Mouse (Mus musculus) leukemia stem cell, adult 10-12 weeks (primary cell): Measurements from ENCODE around the gene Methig1. TPM values are rescaled to one million over a fixed set of nuclear protein-coding genes. Genes with fewer than 3 reads are reported as not detected.

Source experiments
- polyA plus RNA-seq: library from polyadenylated mRNA; stranded (reverse); fragments of >175 nt; gene quantifications from 2 replicates; pipeline ENCODE4 v1.2.3, GENCODE M21; 2012; ENCODE audit warnings: low replicate concordance

The Methig1 gene
- not detected in 2 replicates for polyA plus RNA-seq

DNA sequence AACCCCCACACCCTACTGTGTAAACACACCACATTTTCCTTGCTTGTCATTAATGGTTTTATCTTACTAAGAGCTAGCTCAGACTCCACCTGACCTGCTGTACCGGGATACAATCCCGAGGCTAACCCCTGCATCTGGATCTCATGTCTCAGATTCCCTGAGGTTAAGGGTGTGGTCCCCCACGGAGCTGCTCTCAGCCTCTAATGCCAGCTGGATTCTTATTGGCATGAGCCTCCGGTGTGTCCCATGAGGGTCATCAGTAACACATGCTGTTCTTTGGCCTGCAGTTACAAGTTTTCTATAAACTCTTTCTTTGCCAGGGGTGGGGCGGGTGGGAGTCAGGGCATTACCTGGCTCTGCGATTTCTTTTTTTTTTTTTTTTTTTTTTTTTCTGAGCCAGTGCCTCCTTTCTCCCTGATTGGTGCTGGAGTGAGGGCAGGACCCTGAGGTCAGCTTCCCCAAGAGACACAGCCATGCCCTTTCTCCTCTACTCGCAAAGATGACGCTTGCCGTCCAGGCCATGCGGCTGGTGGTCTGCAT is at the start of gene Methig1, which contains the start of gene Mettl7a2:
Methig1 (plus strand) TSS at position 439 of the 540 bp plus-strand sequence.
Mettl7a2 (plus strand) TSS at position 490 of the 540 bp plus-strand sequence.

DNA sequence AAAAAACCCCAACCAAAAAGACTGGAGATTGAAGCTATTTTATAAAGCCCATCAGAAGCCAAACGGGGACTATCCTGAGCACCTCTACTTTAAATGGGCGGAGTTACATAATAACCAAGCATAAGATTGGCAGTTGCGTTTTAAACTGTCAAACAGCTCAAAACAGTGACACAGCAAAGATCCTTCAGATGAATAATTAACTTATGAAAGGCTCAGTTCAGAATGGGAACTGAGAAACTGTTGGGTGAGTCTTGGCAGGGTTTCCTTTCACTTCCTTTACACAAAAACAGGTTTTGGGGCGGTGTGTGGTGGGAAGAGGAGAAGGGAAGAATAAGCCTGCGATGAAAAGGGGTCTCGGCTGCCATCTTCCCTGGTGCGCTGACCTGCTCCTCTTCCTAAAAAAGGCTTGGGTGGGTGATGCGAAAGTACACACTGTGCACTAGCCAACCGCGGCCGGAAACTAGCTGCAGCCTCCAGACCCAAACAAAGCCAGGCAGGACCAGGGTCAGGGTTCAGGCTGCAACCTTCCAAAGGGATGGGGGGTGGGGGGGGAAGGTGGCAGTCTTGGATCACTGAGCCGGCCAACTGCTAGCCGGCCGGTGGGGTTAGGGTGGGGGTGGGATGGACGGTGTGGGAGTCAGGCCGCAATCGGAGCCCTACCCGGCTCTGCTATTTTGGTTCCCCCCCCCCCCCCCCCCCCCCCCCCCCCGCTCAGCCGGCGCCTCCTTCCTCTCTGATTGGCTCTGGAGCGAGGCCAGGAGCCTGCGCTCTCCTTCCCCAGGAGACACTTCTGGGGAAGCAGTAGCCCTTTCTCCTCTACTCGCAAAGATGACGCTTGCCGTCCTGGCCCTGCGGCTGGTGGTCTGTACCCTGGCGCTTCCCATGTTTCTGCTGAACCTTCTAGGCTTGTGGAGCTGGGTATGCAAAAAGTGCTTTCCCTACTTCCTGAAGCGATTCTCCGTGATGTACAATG is 48.6 kb upstream of the Methig1 start, which contains the start of gene Mettl7a1:
Mettl7a1 (plus strand) TSS at position 122 of the 973 bp plus-strand sequence.

DNA sequence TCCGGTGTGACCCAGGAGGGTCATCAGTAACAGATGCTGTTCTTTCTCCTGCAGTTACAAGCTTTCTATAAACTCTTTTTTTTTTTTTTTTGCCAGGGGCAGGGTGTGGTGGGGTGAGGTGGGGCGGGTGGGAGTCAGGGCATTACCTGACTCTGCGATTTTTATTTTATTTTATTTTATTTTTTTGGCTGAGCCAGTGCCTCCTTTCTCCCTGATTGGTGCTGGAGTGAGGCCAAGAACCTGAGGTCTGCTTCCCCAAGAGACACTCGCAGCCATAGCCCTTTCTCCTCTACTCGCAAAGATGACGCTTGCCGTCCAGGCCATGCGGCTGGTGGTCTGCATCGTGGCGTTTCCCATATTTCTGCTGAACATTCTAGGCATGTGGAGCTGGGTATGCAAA is 18.3 kb upstream of the Methig1 start, which contains the start of gene Mettl7a3:
Mettl7a3 (plus strand) TSS at position 301 of the 400 bp plus-strand sequence.

DNA sequence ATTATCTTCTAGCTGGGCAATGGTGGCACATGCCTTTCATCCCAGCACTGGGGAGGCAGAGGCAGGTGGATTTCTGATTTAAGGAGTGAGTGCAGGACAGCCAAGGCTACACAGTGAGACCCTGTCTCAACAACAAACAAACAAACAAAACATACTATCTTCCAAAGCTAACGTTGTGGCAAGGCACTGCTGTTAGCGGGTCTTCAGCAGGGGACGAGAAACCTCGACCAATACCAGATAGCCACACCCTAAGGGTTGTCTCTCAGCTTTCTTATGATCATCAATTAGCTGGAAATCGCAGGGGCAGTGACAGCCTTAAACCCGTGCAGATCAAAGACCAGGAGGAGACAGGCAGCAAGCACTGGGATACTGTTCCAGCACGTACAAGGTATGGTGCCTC is 11.3 kb downstream of the Methig1 start, which contains the start of gene Higd1c:
Higd1c (plus strand) TSS at position 301 of the 400 bp plus-strand sequence.

DNA sequence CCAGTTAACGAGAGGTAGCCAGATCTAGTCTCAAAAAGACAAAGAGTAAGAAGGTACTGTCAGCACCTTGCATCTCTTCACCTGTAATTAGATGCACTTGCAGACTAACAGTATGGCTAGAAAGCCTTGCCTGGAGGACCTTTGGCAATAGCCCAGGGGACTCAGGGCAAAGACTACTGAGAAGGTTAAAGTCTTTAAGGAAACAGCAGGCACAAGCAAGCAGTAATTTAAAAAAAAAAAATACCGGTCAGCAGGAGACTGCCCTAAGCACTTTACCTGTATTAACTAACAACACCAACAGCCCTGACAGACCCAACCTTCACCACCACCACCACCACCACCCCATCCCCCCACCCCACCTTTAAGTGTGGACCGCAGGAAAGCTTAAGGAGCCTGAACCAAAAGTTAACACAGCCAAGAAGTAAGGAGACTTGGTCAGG is 68.8 kb downstream of the Methig1 start, which contains the start of gene Gm5475:
Gm5475 (plus strand) TSS at position 390 of the 440 bp plus-strand sequence.

DNA sequence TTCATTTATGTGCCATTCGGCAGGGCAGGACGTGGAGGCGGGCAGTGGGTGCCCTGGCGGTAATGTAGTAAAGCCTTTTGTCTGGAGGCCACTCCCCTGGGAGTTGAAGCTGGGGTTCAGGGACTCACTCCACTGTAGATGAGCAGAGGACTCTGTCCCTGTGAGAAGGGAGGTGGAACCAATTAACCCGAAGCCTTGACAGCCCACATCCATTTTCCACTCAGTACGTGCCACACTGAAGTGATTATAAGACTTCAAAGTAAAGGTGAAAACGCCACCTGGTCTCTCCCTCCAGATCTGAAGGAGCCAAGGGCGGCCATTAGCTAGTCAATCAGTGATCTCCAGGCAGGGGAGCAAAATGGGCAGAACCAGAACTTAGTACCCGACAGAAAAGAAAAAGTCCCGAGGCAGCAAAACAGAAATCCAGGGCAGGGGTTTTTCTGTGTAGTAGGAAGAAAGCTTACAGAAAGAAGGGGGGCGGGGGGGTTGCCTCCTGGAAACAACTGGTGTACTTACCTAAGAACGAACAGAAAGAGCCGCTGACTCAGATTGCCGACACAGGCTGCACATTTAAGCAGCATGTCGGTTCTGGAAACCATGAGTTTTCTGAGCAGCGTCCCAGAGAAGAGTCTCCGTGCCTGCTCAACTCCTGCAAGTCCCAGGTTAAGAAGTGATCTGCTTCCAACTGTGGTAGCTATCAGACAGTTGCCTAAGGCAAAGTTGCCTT is 71.6 kb downstream of the Methig1 start, which contains the start of gene Slc11a2:
Slc11a2 (minus strand) TSS at position 677 of the 727 bp plus-strand sequence.

Other genes with a start within 250 kb of the Methig1 start
- gene Atf1, start 125.3 kb upstream of the Methig1 start, polyA plus RNA-seq = 27.8 and 31.3 TPM in 2 replicates
- gene Tmprss12, start 72.3 kb upstream of the Methig1 start, polyA plus RNA-seq = not detected in 2 replicates
- gene Mettl7a1, start 49.0 kb upstream of the Methig1 start, polyA plus RNA-seq = 23.8 and 40.8 TPM in 2 replicates
- gene Mettl7a3, start 18.2 kb upstream of the Methig1 start, polyA plus RNA-seq = not detected in 2 replicates
- not detected in 2 replicates for gene Mettl7a2, start 51 bp downstream of the Methig1 start, polyA plus RNA-seq
- not detected in 2 replicates for gene Higd1c, start 11.4 kb downstream of the Methig1 start, polyA plus RNA-seq
- 0.36 TPM in 1 of 2 replicates, not detected in the other for gene Gm5475, start 69.0 kb downstream of the Methig1 start, polyA plus RNA-seq
- gene Slc11a2, start 71.9 kb downstream of the Methig1 start, polyA plus RNA-seq = 8.6 and 10.9 TPM in 2 replicates
- 6.8 and 36.4 TPM in 2 replicates for gene Letmd1, start 115.9 kb downstream of the Methig1 start, polyA plus RNA-seq
- gene Csrnp2, start 142.3 kb downstream of the Methig1 start, polyA plus RNA-seq = 1.6 and 1.7 TPM in 2 replicates
- gene Tfcp2, start 198.9 kb downstream of the Methig1 start, polyA plus RNA-seq = 2.4 and 3.4 TPM in 2 replicates
- gene Pou6f1, start 246.8 kb downstream of the Methig1 start, polyA plus RNA-seq = 20.5 and 35.0 TPM in 2 replicates